Mouse (Mus musculus) kidney, adult 2 months (tissue): ENCODE measurements around the gene Arhgef15.

Source experiments
- CTCF ChIP-seq: fragments of 200-500 bp; conservative IDR thresholded peaks from 2 replicates; pipeline ENCODE4 v1.5.1; 2011; ENCODE audit warnings: low read depth, mild to moderate bottlenecking, control low read depth, low read length, moderate library complexity, mixed read lengths; ENCODE audit not compliant: insufficient read depth, insufficient read length
- POLR2A ChIP-seq: fragments of 200-500 bp; IDR thresholded peaks from one replicate; pipeline ENCODE4 v1.6.1; 2011; ENCODE audit warnings: low read depth, low read length, control low read depth

- TF ChIP-seq CTCF (no peak), POLR2A (no peak)
Observed at GRCm38 (mm10) chr11:68893911-68894464, 63.3 kb downstream of the Arhgef15 start.
